Mouse (Mus musculus) adrenal gland, postnatal 25 days (tissue): Measurements from ENCODE around the gene Clec14a. TPM values are rescaled to one million over a fixed set of nuclear protein-coding genes. Genes with fewer than 3 reads are reported as not detected.
A peak's percentile ranks its signal among the peaks of the same experiment; 100 is the strongest.

Experiments
- DNase-seq: peaks from one replicate; pipeline ENCODE4 v3.0.0; 2021; ENCODE audit warnings: mixed read lengths
- long read RNA-seq: library from polyadenylated mRNA; stranded (forward); transcript quantifications from one replicate; pipeline ENCODE4 v2.0.0, GENCODE M21; 2021
- total RNA-seq: library from RNA; stranded (reverse); gene quantifications from 2 replicates; pipeline ENCODE4 v1.2.3, GENCODE M21; 2021

The Clec14a gene
- total RNA-seq = 7.8 and 10.0 TPM in 2 replicates
- long read RNA-seq, full-length matches to known transcripts = 37 of 37 reads
- long read RNA-seq, partial matches to known transcripts = 0 of 37 reads
- long read RNA-seq, other reads (novel, unspliced or antisense) = 0 of 37 reads

DNA sequence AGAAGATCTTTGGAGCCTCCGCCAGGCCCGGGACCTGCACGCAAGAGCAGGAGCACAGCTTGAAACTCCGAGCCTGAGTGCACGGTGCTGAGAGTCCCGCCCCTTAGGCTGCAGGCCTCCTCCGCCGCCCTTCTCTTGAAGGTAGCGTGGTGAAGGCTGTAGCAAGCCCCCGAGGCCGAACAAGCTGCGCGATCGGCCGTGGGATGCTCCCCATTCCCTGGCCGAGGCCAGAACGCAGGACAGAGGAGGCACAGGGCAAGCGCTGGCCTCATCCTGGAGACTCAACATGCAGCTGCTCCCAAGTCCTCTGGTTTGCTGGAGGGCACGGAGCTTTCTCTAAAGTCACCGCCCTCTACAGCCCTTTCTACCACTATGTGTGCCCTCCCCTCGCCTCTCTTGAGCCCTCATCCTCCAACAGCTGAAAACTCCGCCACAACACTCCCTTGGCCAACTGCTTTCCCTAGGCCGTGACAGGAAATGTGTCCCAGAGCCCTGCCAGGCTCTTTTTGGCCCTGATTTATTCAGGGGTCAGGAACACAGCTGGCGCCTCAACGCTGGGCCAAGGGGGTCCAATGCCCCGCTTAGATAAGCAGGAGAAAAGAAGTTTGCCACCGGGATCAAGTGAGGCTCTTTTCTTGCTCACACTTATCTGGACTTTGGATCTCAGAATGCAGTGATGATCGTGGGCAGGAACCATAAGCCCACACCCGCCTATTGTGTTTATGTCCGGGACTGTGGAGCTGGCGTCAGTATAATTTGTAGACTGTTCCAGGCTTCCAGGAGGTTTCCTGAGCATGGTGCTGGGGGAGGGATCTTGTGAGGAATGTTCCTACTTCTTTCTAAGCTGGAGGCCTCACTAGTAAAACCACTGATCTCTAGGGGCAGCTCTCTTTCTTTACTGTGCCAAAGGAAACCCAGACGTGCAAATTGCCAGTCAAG lies at the start of gene Clec14a:
Clec14a (minus strand) TSS at position 728 of the 939 bp plus-strand sequence.
- DNase-seq = peak; percentile 9

DNA sequence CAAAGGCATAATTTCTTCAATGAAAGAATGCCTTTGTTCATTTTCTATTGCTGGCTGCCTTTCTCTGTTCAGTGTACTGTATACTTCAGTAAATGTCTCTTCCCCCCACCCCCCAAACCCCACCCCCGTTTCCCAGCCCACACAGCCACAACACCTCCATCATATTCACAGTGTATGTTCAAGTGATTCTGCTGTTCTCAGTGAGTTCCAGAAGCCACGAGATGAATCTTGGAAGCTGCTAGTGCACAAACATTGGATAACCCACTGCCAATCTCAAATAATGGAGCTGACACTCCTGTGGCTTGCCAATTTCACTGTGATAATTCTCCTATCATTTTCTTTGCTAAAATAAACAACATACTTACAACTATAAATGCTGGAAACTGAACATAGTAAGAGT lies 38.7 kb upstream of the Clec14a start:
- no peak for DNase-seq

DNA sequence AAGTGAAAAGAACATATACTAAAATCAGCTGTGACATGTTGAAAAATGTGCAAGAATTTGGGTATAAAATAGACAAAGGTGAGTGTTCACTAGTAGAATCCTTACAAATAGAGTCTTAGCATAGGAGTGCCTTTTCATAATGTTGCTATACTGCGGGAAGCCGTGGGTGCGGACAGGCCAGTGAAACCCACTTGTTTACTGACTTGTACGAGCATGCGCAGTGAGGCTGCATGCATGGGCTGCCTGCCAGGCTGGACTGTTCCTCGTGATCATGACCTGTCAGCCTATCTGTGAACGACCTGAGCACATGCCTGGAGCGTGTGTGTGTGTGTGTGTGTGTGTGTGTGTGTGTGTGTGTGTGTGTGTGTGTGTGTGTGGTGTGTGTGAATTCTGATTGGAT lies 37.3 kb upstream of the Clec14a start:
- DNase-seq = peak; percentile 2

DNA sequence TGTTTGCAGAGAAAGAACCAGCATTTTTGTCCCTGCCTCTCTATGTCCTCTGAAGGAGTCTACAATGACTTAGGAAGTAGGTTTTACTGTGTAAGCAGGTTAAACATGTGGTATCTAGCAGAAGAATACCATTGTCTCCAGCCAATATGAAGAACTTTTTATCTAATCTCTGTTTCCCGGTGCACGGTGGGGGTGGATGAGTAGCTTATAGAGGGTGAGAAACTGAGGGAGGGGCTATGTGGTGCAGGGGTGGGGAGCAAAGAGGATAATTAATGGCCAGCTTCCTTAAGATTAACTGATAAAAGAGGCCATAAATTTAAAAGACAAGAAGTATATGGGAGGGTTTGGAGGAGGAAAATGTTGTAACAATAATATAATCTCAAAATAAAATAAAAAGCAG lies 36.5 kb upstream of the Clec14a start:
- no peak for DNase-seq

DNA sequence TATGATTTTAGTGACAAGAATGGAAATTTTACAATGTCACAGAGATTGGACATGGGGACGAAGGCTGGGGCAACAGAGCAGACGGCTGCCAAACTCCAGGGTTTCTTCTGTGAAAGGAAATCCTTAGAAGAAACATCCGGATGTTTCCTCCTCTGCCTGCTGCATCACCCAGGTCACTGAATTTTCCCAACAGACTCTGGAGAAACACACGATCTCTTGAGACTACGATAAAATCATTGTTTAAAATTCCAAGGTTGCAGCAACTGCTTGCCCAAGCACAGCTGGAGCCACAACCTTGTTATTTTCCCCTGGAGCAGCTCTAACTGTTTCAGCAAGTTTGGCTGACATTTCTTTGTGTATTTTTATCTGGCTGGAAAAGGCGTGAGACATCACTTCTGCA lies 27.9 kb upstream of the Clec14a start:
- no peak for DNase-seq

DNA sequence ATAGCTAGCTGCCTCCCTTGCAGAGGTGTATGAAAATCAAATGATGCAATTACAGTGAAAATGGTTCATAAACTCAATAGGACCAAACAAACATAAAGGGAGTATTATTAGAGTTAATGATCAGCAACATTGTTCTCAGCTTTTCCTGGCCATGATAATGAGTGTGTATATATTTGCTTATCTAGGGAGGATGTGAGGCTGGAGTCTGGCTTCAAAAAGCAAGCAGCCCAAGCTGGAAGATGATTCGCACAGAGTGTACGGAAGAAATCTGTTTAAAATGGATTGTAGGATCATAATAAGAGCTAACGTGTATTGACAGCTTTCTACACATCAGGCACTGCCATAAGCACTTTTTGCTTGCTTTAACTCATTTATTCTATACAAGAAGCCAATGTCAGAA lies 16.8 kb upstream of the Clec14a start:
- no peak for DNase-seq

DNA sequence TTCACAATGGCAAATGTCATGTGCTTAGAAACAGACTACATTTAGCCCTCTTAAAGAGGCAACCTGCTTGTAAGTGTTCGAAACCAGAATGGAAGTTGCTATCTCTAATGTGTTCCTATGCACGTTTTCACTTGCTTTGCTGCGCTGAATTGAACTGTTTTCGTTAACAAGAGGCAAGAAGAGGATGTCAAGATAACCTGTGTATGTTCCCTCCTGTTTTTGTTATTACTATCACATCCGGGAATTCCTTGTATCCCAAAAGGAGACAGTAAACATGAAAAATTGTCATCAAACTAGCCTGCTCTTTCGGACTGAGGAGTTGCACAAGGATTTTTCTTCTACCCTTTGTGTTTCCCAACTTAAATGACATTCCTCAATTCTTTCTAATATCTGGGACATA lies 1.4 kb upstream of the Clec14a start:
- DNase-seq = no peak

DNA sequence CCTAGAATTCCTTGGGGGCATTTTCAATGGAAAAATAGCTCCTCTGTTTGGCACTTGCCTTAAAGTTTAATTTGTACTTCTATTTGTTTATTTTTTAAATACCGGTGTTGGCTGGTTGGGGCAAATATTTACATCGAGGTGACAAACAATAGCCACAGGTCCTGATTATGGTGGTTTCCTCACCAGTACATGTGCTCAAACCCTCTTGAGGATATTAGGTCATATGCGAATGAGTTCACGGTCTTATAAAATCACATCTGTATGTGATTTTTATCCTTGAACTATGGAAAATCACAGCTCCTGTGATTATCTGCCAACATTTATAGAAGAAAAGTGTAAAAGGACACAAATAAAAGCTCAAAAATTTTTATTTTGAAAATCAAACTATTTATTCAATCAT lies 415 bp upstream of the Clec14a start:
- no peak for DNase-seq

DNA sequence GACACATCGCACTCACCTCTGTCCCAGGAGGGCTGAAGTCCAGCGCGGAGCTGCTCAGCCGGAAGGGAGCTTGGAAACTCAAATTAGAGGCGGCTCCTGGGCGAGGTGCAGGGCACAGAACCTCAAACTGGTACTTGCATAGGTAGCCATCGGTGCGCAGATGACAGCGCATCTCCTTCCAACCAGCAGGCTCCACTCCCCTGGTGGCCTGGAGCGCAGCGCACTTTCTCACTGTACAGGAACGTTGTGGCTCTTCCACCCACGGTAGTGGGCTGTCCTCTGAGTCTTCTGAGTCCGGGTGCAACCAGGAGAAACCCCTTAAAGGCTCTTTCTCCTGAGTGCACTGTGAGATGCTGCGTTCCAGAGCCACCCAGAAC lies 916 bp downstream of the Clec14a start:
- DNase-seq = no peak

DNA sequence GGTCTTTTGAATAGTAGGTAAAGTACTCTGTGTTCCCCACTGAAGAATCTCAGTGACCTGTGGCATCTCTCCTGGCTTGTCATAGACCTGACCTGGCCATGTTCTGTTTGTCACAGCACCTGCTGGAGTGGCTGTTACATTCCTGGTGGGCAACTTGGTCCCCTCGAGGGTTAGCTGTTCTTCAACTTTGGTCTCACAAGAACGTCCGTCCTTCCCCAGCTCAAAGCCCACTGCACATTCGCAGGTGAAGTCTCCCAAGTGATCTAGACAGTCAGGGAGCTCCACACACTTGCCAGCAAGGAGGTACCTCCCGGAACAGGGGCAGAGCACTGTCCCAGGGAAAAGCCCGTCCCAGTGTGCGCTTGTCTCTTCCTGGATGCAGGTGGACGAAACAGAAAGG lies 1.3 kb downstream of the Clec14a start:
- no peak for DNase-seq

DNA sequence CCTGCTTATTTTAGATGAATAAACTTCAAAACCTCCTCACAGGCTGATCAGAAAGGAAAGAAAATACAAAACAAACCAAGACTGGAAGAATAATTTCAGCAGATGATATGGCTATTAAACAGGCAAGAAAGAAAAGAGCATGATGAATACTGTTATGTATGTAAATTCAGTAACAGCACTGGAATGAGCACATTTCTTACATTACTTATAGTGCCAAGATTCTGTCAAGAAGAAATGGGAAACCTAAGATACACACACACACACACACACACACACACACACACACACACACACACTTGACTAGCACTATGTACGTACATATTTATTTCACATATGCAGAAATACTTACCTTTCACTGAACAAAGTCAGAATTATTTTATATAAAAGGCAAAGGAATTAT lies 17.2 kb downstream of the Clec14a start:
- no peak for DNase-seq

DNA sequence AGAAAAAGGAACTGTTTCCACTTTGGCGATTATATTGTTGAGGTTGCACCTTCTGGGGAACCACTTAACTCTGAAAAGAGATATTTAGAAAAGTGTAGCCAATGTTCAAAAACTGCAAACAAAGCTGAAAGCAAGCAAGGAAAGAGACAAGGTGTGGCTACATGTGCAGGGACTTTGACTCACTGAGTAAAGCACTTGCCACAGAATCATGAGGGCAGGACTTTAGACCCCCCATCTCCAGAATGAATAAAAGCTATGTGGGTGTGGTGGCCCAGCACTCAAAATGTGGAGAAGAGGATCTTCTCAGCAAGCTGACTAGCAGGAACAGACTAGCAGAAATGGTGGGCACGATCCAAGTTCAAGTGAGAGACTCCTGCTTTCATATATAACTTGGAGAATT lies 36.6 kb downstream of the Clec14a start:
- no peak for DNase-seq

DNA sequence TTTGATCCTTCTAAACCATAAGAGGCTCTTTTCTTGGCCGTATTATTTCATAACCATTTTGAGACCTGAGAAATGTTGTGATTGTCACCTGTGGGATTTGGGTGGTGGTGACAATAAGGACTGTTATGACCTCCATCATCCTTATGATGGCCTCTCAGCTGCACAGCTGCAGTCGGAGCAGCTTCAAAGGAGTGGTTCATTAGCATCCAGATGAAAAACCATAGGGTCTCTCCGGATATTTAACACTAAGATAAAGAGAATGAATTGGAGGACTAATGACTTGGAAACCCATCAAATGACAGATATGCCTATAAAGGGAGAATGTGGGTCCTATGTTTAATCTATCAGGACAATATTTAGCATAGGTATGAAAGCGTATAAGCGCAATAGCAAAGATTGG lies 43.4 kb downstream of the Clec14a start:
- no peak for DNase-seq

DNA sequence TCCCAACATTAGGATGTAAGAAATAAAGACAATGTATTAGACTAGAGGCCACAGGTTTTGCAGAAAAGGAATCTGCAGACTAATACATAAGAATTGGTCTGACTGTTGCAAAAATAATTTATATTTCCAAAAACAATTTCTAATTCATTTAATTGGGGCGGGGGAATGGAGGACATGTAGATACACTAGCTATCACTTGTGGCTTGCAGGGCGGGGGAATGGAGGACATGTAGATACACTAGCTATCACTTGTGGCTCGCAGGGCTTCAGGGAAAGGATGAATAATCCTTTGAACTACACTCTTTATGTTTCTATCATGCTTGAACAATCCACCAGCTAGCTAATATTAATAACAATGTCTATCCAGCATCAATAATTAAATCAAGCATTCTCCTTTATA lies 50.0 kb downstream of the Clec14a start:
- no peak for DNase-seq

DNA sequence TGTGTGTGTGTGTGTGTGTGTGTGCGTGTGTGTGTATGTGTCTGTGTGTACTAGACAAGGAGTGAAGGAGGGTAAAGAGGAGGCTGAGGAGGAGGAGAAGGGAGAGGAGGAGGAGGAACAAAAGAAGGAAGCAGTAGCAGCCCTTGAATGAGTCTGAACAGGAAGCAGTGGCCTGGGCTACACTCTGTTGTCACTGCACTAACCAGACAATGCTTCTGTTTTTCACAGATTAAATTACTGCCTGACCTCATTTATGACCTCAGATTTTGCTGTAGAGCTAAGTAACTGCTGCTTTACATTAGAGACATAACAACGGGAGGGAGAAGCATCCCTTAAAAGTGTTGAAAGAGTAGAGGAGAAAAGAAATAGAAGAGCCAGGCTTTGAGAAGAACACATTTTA lies 52.9 kb downstream of the Clec14a start:
- DNase-seq = no peak

Other genes with a start within 250 kb of the Clec14a start
- not detected in 2 replicates for gene Sstr1, start 57.5 kb downstream of the Clec14a start, total RNA-seq